Mouse (Mus musculus): ENCODE data around the gene Cacna1b.

DNA sequence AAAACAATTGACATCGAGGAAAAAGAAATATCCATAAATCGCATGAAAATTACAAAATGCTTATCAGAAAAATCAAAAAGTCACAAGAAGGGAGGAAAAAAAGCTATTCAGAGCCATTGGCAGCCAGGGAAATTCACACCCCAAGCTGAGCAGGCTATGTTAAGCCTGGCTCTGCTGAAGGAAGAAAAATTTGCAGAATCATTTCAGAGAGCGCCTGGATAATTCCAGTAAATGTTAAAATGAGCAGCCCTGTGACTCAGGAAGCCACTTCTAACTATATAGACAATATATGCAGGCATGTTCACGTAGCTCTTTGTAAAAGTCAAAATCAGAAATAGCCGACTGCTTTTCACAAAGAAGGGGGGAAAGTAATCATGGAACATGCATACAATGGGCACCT, 23.3 kb downstream of the Cacna1b start:
- no peak for TF ChIP-seq CTCF (IDR thresholded peaks at IDR 0.05; ENCODE audit: low read depth, low read length)
- no peak for TF ChIP-seq GATA1 (IDR thresholded peaks at IDR 0.05; ENCODE audit: borderline replicate concordance, low read length)
- no peak for TF ChIP-seq GATA2 (IDR thresholded peaks at IDR 0.05; ENCODE audit: borderline replicate concordance, low read depth, low read length)
- TF ChIP-seq POLR2AphosphoS5 (IDR thresholded peaks at IDR 0.05; ENCODE audit: insufficient replicate concordance, low read depth, low read length) = no peak
